Mouse (Mus musculus): ENCODE data around the gene Hcst.

The Hcst gene

GRCm38 (mm10) chr7:30419561-30420499, at the start of gene Hcst:
Gene Hcst, minus strand, starts transcription at chr7:30419854.
- no peak for DNase-seq (ENCODE audit: extremely low read depth, insufficient read length, low spot score)

- no peak for DNase-seq (ENCODE audit: extremely low read depth, insufficient read length, low spot score)
These were observed 45.2 kb upstream of the Hcst start for GRCm38 (mm10) chr7:30464816-30465300.

GRCm38 (mm10) chr7:30463996-30464395, 44.3 kb upstream of the Hcst start:
- DNase-seq (ENCODE audit: extremely low read depth, insufficient read length, low spot score), result no peak

DNA sequence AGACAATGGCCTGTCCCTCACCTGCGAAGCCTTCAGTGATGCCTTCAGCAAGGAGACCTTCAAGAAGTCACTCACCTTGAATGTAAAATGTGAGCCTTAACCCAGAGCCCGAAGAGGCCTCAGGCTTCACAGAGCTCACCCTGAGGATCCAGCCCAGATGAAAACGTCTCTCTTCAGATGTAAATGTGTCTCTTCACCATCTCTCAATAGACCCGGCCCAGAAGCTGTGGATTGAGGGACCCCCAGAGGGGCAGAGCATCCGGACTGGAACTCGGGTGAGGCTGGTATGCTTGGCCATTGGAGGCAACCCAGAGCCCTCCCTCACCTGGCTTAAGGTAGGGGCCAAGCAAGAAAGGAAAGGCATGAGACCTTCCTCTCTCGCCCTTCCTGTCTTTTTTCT, 43.9 kb upstream of the Hcst start:
- no peak for DNase-seq (ENCODE audit: extremely low read depth, insufficient read length, low spot score)

DNA sequence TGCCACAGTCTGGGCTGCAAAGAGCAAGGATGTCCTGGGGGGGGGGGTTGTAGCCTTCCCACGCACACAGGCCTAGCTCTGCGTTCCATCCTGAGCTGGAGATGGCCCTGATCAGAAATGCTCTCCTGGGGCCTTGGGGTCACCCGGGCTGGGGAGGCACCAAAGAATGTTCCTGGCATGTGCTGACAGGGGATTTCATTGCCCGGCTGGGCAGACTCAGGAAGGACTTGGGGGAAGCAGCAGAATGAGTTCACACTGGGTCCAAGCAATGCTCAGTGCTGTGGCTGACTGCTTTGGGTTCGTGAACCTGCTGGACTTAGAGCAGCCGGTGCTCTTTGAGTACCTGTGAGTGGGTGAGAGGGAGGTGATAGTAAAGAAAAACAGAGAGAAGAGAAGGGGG, 39.8 kb upstream of the Hcst start:
- no peak for DNase-seq (ENCODE audit: extremely low read depth, insufficient read length, low spot score)

- no peak for DNase-seq (ENCODE audit: extremely low read depth, insufficient read length, low spot score)
These were observed 38.1 kb upstream of the Hcst start, which contains the start of the genes Kirrel2 and Nphs1 for GRCm38 (mm10) chr7:30457629-30458330. Gene Kirrel2, minus strand, starts transcription at chr7:30457690. Gene Nphs1, plus strand, starts transcription at chr7:30458315.

DNA sequence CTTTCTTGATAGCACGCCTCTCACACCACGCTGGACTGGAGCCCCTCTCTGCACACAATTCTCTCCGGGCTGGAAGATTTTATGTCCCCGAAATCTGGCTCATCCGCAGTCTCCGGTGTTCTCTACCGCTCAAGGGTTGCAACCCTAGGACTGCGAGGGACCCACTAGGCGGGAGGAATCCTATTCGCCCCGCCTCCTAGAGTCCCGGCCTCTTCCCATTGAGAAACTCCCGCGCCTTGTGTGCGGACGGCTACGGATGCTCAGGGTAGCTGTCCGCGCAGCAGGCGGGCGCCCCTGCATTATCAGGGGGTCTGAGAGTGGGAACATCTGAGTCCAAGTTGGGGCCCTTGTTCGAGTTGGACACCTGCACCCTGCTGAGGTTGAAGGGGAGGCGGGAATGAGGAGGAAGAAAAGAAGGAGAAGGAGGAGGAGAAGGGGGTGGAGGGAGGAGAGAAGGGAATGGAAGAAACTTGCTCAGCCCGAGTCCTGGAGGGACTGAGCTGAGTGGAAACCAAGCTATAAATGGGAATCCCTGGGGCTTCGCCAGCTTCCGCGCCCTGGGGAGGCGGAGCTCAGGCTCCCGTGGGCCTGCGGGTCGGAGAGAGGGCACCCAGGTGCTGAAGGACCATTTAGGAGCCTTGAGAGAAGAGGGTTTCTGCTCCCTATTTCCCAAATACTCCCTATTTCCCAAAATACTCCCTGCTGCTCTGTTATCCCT, 37.4 kb upstream of the Hcst start:
- DNase-seq (ENCODE audit: extremely low read depth, insufficient read length, low spot score), result no peak

DNA sequence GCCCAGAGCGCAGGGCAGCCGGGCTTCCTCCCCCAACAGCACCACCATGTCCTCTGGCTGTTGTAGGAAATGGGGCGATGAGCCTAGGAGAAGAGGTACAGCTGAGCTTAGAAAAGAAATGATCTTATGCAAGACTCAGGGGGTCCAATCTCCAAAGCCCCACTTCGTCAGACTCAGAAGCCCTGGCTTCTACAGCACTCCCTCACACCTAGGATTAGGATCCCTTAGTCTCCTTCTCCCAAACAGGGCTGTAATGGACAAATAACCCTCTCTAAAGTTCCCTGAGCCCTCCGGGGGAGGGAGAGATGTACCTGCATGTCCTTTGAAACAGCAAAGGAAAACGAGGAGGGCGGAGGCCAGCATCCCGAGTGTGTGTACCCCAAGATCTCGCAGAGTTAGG, 36.8 kb upstream of the Hcst start:
- no peak for DNase-seq (ENCODE audit: extremely low read depth, insufficient read length, low spot score)

GRCm38 (mm10) chr7:30454259-30454658, 34.6 kb upstream of the Hcst start:
- DNase-seq (ENCODE audit: extremely low read depth, insufficient read length, low spot score), result no peak

GRCm38 (mm10) chr7:30453766-30454165, 34.1 kb upstream of the Hcst start:
- no peak for DNase-seq (ENCODE audit: extremely low read depth, insufficient read length, low spot score)

DNA sequence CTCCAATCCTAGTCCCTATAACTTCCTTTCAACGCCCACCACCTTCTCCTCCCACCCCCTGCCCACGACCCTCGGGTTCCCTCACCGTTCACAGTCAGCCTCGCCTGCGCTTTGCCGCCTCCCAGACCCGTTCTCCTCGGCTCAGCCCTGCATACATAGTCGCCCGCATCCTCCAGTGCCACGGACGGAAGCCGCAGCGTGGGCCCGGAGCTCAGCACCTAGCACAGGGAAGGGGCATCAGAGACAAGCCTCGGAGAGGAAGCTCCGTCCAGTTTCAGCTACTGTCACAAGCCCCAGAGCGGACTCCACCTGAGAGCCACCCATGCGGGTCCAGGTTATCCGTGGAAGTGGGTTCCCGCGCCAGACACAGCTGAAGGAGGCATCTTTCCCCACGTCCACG, 33.7 kb upstream of the Hcst start:
- DNase-seq (ENCODE audit: extremely low read depth, insufficient read length, low spot score), result no peak

DNA sequence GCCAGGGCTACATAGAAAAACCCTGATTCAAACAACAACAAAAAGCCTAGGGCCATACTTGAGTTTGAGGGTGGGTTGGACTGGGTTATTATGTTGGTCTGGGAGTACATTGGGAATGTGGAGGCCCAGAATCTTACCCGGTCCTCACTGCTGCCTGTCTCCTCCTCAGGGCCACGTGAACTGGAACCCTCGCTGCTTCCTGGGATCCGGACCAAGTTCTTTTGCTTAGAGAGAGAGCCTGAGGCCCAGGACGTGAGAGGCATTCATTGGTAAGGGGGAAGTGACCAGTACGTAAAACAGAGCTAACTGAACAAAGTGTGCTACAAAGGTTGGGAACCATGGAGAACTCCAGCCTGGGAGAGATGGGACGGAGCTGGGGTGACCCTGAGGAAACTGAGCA, 30.6 kb upstream of the Hcst start:
- no peak for DNase-seq (ENCODE audit: extremely low read depth, insufficient read length, low spot score)

GRCm38 (mm10) chr7:30444971-30445751, 25.5 kb upstream of the Hcst start, which contains the start of gene Aplp1:
Gene Aplp1, minus strand, starts transcription at chr7:30445535.
- no peak for DNase-seq (ENCODE audit: extremely low read depth, insufficient read length, low spot score)

DNA sequence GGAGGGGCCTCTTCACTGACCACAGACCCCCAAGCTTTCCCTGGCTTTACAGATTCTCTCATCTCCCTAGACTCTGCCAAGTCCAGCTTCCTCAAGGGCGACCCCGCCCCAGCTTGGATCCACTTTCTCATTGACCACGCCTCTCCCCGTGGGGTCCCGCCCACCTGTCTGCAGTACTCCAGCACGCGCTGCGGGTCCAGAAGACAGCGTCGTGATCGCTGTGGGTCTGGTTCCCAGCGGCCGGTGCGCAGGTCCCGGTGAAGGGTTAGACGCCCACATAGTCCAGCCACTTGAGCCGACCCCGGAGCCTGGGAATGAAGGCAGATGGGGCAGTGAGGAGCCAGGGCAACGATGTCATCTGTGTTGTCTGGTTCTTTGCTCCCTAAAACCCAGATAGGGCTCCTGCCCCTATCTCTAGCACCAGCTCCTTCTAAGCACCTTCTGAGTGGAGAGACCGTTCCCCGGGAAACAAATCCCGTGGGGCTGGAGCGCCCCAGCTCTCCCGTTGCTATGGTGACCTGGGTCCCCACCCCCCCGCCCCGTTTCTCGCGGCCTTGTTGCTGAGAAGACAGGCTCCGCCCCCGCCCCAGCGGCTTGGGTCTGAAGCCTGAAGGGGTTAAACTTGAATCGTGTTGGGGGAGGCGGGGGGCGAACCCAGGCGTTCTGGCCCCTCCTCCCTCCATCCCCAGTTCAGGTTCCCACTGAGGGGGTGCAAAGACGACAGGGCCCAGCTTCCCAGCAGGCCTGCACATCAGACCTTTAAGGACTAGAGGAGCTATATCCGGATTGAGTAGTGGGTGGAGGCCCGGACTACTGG, 24.7 kb upstream of the Hcst start:
- no peak for DNase-seq (ENCODE audit: extremely low read depth, insufficient read length, low spot score)

DNA sequence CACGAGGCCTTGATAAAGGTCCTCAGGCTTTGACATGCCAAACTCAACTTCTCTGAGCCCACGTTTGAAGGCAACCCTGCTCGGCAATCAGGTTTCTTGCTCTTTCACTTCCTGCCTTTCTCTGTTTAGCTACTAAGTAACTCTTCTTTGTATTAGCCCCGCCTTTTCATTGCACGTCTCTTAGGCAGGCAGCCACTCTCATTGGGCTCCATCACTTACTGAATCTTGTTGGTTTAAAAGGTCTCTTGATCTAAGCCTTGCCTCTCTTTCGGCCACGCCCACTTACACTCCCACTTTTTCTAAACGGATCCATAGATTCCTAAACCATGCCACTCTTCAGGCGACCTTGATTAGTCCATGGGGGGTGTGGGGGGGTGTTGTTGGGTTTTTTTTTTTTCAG, 24.0 kb upstream of the Hcst start:
- DNase-seq (ENCODE audit: extremely low read depth, insufficient read length, low spot score), result no peak

DNA sequence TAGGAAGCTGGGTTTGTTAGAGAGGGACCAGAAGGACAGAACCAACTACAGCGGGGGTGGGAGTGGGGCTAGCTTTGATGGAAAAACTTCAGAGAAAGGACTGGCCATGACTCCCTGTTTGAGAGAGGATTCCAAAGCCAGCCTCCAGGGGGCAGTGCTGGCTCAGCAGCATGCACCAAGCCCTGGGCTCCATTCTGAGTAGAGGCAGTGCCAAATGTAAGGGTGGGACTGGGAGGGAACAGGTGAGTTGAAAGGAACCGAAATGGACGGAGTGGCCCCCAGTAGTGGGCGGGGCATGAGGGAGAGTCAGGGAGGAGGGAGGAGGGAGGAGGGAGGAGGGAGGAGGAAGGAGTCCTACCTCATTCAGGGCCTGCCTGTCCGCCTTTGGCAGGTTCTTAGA, 21.0 kb upstream of the Hcst start:
- no peak for DNase-seq (ENCODE audit: extremely low read depth, insufficient read length, low spot score)

GRCm38 (mm10) chr7:30439734-30440133, 20.1 kb upstream of the Hcst start:
- no peak for DNase-seq (ENCODE audit: extremely low read depth, insufficient read length, low spot score)

GRCm38 (mm10) chr7:30436879-30437278, 17.2 kb upstream of the Hcst start:
- DNase-seq (ENCODE audit: extremely low read depth, insufficient read length, low spot score), result no peak

- no peak for DNase-seq (ENCODE audit: extremely low read depth, insufficient read length, low spot score)
These were observed 15.5 kb upstream of the Hcst start for GRCm38 (mm10) chr7:30435156-30435555.
